Comparison of ENCODE assay signal across 19 mouse cellular contexts in genomic region chr16:39751748-39752147, GRCm38 (mm10).
DNase-seq lines count a peak whose midpoint lies in the region; ATAC-seq and TF ChIP-seq lines count a peak whose summit lies in the region.
"Had no signal": no experiment of that assay in that cellular context is flagged by ENCODE, and none has a peak within 500 bp of the region (broad histone marks: within the 10 kb centered on the region; RNA-seq: fewer than 3 reads in every experiment).

No protein-coding gene starts in this region.

- no peak overlapping the region for H3K4me3 ChIP-seq in midbrain, postnatal 0 days (ENCODE audit: low read depth, low read length)
- H3K4me3 ChIP-seq in forebrain, embryonic 15.5 days, result no peak overlapping the region
- H3K4me3 ChIP-seq: embryonic facial prominence, embryonic 13.5 days; forebrain, embryonic 12.5 days; gastrocnemius, adult 2 months; heart, embryonic 12.5 days; hindbrain, embryonic 10.5 days had no signal

- H3K4me1 ChIP-seq in midbrain, postnatal 0 days (ENCODE audit: insufficient read depth, low read length), result no peaks in the 10 kb centered on the region
- H3K4me1 ChIP-seq in forebrain, embryonic 15.5 days, result no peaks in the 10 kb centered on the region
- H3K4me1 ChIP-seq: embryonic facial prominence, embryonic 13.5 days; forebrain, embryonic 12.5 days; heart, embryonic 12.5 days; hindbrain, embryonic 10.5 days had no signal

- H3K27me3 ChIP-seq in midbrain, postnatal 0 days (ENCODE audit: insufficient read depth, low read length), result no peaks in the 10 kb centered on the region
- no peaks in the 10 kb centered on the region for H3K27me3 ChIP-seq in forebrain, embryonic 15.5 days
- H3K27me3 ChIP-seq: embryonic facial prominence, embryonic 13.5 days; forebrain, embryonic 12.5 days; heart, embryonic 12.5 days had no signal

- no peaks in the 10 kb centered on the region for H3K36me3 ChIP-seq in midbrain, postnatal 0 days (ENCODE audit: insufficient read depth, low read length)
- no peaks in the 10 kb centered on the region for H3K36me3 ChIP-seq in forebrain, embryonic 15.5 days
- H3K36me3 ChIP-seq: embryonic facial prominence, embryonic 13.5 days; forebrain, embryonic 12.5 days; heart, embryonic 12.5 days; hindbrain, embryonic 10.5 days had no signal

- intact Hi-C loops in left cerebral cortex, postnatal 25 days (cut with DNase I), result no loop called here
- intact Hi-C loops in left cerebral cortex, postnatal 4 days (cut with DNase I), result no loop called here

- DNase-seq in frontal cortex, adult 2 months (ENCODE audit: extremely low spot score in 1 of 2, low spot score in 1 of 2), result peak; percentile 9 to 22
- no peak for DNase-seq in frontal cortex, postnatal 25 days (ENCODE audit: low spot score in 2 of 2)
- DNase-seq in left cerebral cortex, postnatal 25 days (ENCODE audit: low spot score in 2 of 2), result peak; percentile 22 to 46
- no peak for DNase-seq in left cerebral cortex, postnatal 4 days
- peak; percentile 25 to 35 for DNase-seq in layer of hippocampus, adult 8-10 months (ENCODE audit: low spot score in 2 of 2)
- DNase-seq in midbrain, postnatal 0 days (ENCODE audit: low spot score), result no peak
- DNase-seq: adrenal gland, postnatal 10 days; cerebellum, adult 11-12 months; cerebellum, adult 9-10 months; cerebellum, postnatal 25 days; forebrain, postnatal 0 days; gastrocnemius, adult 2 months; gastrocnemius, postnatal 25 days had no signal

- H3K27ac ChIP-seq in midbrain, postnatal 0 days (ENCODE audit: low read depth, low read length), result no peak overlapping the region
- H3K27ac ChIP-seq in forebrain, embryonic 15.5 days (replicated peaks), result no peak overlapping the region
- H3K27ac ChIP-seq: embryonic facial prominence, embryonic 13.5 days; forebrain, embryonic 12.5 days; gastrocnemius, adult 2 months; hindbrain, embryonic 10.5 days; hindbrain, embryonic 14.5 days had no signal

- H3K4me2 ChIP-seq in midbrain, postnatal 0 days (ENCODE audit: low read depth, low read length, poor library complexity, severe bottlenecking), result no peak overlapping the region
- no peak overlapping the region for H3K4me2 ChIP-seq in forebrain, embryonic 15.5 days (replicated peaks)
- H3K4me2 ChIP-seq: embryonic facial prominence, embryonic 13.5 days; forebrain, embryonic 12.5 days; heart, embryonic 12.5 days; hindbrain, embryonic 14.5 days had no signal

- ATAC-seq in midbrain, postnatal 0 days (ENCODE audit: low FRiP score), result no peak
- no peak for ATAC-seq in forebrain, embryonic 15.5 days (replicated peaks)
- ATAC-seq: forebrain, postnatal 0 days had no signal

- no peaks in the 10 kb centered on the region for H3K9me3 ChIP-seq in midbrain, postnatal 0 days (ENCODE audit: low read length)
- H3K9me3 ChIP-seq in forebrain, embryonic 15.5 days, result no peaks in the 10 kb centered on the region
- H3K9me3 ChIP-seq: embryonic facial prominence, embryonic 13.5 days; forebrain, embryonic 12.5 days; hindbrain, embryonic 10.5 days had no signal

- TF ChIP-seq CTCF in midbrain, postnatal 0 days (IDR thresholded peaks at IDR 0.05), result no peak

- H3K9ac ChIP-seq in midbrain, postnatal 0 days (replicated peaks; ENCODE audit: low read length, poor library complexity, severe bottlenecking), result no peak overlapping the region
- no peak overlapping the region for H3K9ac ChIP-seq in forebrain, embryonic 15.5 days (replicated peaks)
- H3K9ac ChIP-seq: embryonic facial prominence, embryonic 13.5 days; forebrain, embryonic 12.5 days; forebrain, postnatal 0 days; heart, embryonic 12.5 days; hindbrain, embryonic 14.5 days had no signal

- WGBS in midbrain, postnatal 0 days, result 82% methylated on average over 2 of the region's 2 CpGs
- 79% methylated on average over 2 of the region's 2 CpGs for WGBS in forebrain, embryonic 15.5 days

Comparison
In these comparisons a context has a peak if more than half of its experiments do, and no peak if none do; other contexts are left out.
1. DNase-seq: peak in frontal cortex, adult 2 months (2 of 2), left cerebral cortex, postnatal 25 days (2 of 2) and layer of hippocampus, adult 8-10 months (2 of 2); none in frontal cortex, postnatal 25 days (0 of 2), left cerebral cortex, postnatal 4 days (single experiment) and midbrain, postnatal 0 days (single experiment).